Mouse (Mus musculus) c-Kit-positive CD71-positive TER-119-positive erythroid progenitor cells, embryonic 14.5 days (primary cell): ENCODE data around the gene Eef1akmt1.

Source experiments
- DNase-seq: peaks from one replicate; pipeline ENCODE4 v3.0.0-alpha.2; 2013; ENCODE audit warnings: low spot score

The Eef1akmt1 gene

GRCm38 (mm10) chr14:57571155-57572133, at the start of gene Eef1akmt1:
TSS of gene Eef1akmt1 (minus strand) at chr14:57571612.
- peak; percentile 93 for DNase-seq

- no peak for DNase-seq
Observed at GRCm38 (mm10) chr14:57620598-57621236, 49.3 kb upstream of the Eef1akmt1 start.

- peak; percentile 34 for DNase-seq
Observed at GRCm38 (mm10) chr14:57619487-57619886, 48.1 kb upstream of the Eef1akmt1 start.

GRCm38 (mm10) chr14:57617675-57618074, 46.3 kb upstream of the Eef1akmt1 start:
- DNase-seq: no peak

- no peak for DNase-seq
Observed at GRCm38 (mm10) chr14:57616339-57616965, 45.0 kb upstream of the Eef1akmt1 start.

- no peak for DNase-seq
Observed at GRCm38 (mm10) chr14:57615828-57616227, 44.4 kb upstream of the Eef1akmt1 start.

GRCm38 (mm10) chr14:57611034-57611433, 39.6 kb upstream of the Eef1akmt1 start:
- no peak for DNase-seq

GRCm38 (mm10) chr14:57609816-57610329, 38.5 kb upstream of the Eef1akmt1 start:
- DNase-seq: no peak

GRCm38 (mm10) chr14:57607500-57607899, 36.1 kb upstream of the Eef1akmt1 start:
- DNase-seq: no peak

- no peak for DNase-seq
Observed at GRCm38 (mm10) chr14:57606663-57607365, 35.4 kb upstream of the Eef1akmt1 start.

- no peak for DNase-seq
Observed at GRCm38 (mm10) chr14:57593279-57593678, 21.9 kb upstream of the Eef1akmt1 start.

GRCm38 (mm10) chr14:57591830-57592229, 20.4 kb upstream of the Eef1akmt1 start:
- no peak for DNase-seq

GRCm38 (mm10) chr14:57576364-57577060, 5.1 kb upstream of the Eef1akmt1 start:
- DNase-seq: no peak

- no peak for DNase-seq
Observed at GRCm38 (mm10) chr14:57574792-57575587, 3.6 kb upstream of the Eef1akmt1 start.

GRCm38 (mm10) chr14:57565626-57566025, 5.8 kb downstream of the Eef1akmt1 start:
- no peak for DNase-seq

GRCm38 (mm10) chr14:57556922-57557321, 14.5 kb downstream of the Eef1akmt1 start:
- DNase-seq: no peak

- DNase-seq: no peak
Observed at GRCm38 (mm10) chr14:57555471-57556070, 15.8 kb downstream of the Eef1akmt1 start.

GRCm38 (mm10) chr14:57554434-57554833, 17.0 kb downstream of the Eef1akmt1 start:
- no peak for DNase-seq

GRCm38 (mm10) chr14:57552945-57553344, 18.5 kb downstream of the Eef1akmt1 start:
- no peak for DNase-seq

- no peak for DNase-seq
Observed at GRCm38 (mm10) chr14:57547062-57547461, 24.4 kb downstream of the Eef1akmt1 start.
